Mouse (Mus musculus) splenic B cell, adult 2 months (primary cell): ENCODE data around the gene Them4.
"Not testable (repeated sequence)": the region's sequence is repeated elsewhere in the genome, so short reads cannot be mapped to it uniquely, and the experiment has no call there.

ENCODE experiments used
- DNase-seq: peaks from one replicate; pipeline ENCODE4 v3.0.0-alpha.2; 2011; ENCODE audit warnings: low read depth, low spot score
- H3K27me3 ChIP-seq: 2 replicates; pipeline ENCODE4 v1.6.1; 2012; ENCODE audit warnings: mild to moderate bottlenecking, low read length, moderate library complexity, mixed read lengths; ENCODE audit not compliant: control insufficient read depth, poor library complexity, insufficient read depth, severe bottlenecking
- H3K36me3 ChIP-seq: 2 replicates; pipeline ENCODE4 v1.6.1; 2012; ENCODE audit warnings: mild to moderate bottlenecking, low read length, moderate library complexity, mixed read lengths; ENCODE audit not compliant: control insufficient read depth, poor library complexity, insufficient read depth, severe bottlenecking

Gene Them4

DNA sequence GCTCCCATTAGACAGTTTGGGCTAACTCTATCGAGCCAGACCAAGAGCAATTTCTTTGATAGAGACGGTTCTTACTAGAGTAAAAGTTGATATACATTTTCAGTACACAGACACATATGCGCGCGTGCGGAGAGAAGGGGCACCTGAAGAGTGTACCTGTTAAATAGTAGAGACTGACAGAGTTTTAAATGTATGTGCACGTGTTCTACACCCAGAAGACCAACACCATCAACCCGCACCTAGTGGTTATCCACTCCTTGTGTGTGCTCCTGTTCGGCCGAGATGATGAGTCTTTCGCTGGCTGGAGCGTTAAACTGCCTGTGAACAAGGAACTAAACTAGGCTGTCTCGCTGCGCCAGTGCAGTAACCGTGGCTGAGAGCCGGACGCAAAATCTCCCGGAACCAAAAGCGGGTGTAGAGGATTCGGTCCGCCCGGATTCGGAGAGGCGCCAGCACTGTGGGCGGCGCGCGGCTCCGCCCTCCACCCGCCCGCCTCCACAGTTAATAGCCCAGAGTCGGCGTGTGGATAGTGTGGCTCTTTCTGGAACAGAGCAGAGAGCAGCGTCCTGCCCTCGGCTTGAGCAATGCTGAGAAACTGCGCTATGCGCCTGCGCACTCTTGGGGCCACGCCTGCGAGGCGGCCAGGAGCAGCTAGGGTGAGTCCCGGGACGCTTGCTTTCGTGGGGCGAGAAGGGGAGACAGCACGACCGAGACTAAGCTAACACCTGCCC, at the start of gene Them4:
TSS of gene Them4 (plus strand) at position 457 of the 731 bp plus-strand sequence.
- DNase-seq, result peak; percentile 90
- Histone ChIP-seq H3K27me3 (no peaks in the 10 kb centered on the region; the same call in 1 of the 2 replicates), H3K36me3 (no peaks in the 10 kb centered on the region)

DNA sequence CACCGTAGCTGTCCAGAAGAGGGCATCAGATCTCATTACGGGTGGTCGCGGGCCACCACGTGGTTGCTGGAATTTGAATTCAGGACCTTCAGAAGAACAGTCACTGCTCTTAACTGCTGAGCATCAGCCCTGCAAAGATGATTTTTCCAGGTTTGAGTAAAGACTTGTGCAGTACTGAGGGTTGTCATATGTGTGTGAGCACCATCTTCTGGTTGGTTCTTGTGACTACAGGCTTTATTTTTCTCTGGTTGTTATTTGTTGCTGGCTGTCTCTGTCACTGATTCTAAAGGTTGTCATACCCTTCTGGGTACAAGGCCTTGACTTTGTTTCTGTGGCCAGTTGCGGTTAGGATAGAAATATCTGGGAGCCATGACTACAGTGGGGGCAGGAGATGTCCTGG, 49.3 kb upstream of the Them4 start:
- Histone ChIP-seq H3K36me3 (no peaks in the 10 kb centered on the region), H3K27me3 (no peaks in the 10 kb centered on the region)
- no peak for DNase-seq

DNA sequence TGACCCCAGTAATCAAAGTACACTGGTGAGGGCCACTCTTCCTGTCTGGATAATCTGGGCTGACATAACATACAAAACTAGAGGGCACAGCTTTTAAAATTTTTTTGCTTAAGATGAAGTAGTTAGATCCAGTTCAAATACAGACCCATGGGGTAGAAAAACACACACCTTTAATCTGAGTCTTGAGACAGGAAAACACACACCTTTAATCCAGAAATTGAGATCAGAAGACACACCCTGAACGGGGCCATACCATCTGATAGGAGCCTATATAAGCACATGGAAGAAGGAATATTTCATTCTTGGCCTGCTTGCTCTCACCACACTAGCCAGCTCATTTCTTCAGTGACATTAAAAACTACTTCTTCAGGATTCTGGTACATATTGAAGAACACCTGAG, 46.2 kb upstream of the Them4 start, which contains the start of gene Gm4778:
TSS of gene Gm4778 (plus strand) at position 301 of the 400 bp plus-strand sequence.
- not testable (repeated sequence) for H3K36me3 ChIP-seq, H3K27me3 ChIP-seq, DNase-seq

DNA sequence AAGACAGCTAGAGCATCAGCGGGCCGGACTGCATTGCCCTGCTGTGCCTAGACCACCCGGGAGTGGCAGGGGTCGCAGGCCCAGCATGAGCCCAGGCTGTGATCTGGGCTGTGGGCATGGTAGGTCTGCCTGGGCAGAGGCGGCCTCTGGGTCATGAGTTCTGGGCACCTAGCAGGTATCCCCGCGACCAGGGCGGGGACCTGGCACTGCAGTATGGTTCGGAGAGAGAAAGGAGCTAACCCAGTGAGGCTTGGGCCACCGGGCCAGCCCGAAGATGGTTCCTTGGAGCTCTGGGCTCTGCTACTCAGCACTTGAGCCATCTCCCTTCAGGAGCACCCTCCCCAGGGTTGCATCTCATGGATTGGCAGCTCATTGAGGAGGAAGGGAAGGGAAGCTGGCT, 33.9 kb upstream of the Them4 start:
- Histone ChIP-seq H3K27me3 (no peaks in the 10 kb centered on the region), H3K36me3 (no peaks in the 10 kb centered on the region)
- DNase-seq, result no peak

GRCm38 (mm10) chr3:94305457-94305856, 4.4 kb upstream of the Them4 start:
- Histone ChIP-seq H3K36me3 (no peaks in the 10 kb centered on the region), H3K27me3 (no peaks in the 10 kb centered on the region)
- DNase-seq, result no peak

GRCm38 (mm10) chr3:94306975-94307374, 2.9 kb upstream of the Them4 start:
- H3K36me3 ChIP-seq, result no peaks in the 10 kb centered on the region

GRCm38 (mm10) chr3:94310491-94310890, 602 bp downstream of the Them4 start:
- no peaks in the 10 kb centered on the region; the same call in 1 of the 2 replicates for H3K27me3 ChIP-seq
- H3K36me3 ChIP-seq, result no peaks in the 10 kb centered on the region
- no peak for DNase-seq

More at GRCm38 (mm10) chr3:94306975-94307374, 2.9 kb upstream of the Them4 start:
- DNase-seq, result no peak
- no peaks in the 10 kb centered on the region; the same call in 1 of the 2 replicates for H3K27me3 ChIP-seq

DNA sequence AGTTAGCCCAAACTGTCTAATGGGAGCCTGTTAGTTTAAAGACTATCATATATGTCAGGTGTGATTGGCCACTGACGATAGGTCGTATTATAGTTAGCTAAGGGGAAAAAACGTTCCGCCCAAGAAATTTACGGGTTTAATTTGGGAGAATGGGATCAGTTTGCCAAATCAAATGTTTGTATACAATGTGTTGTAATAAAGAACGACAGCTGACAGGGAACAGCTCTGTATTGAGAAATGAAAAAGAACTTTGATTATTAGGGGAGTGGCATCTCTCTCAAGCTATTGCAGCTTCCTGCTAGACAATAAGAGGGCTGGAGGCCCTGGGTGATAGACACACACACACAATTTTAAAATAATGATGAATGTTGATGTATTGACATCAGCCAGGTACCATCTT, 1.0 kb downstream of the Them4 start:
- no peak for DNase-seq
- Histone ChIP-seq H3K27me3 (no peaks in the 10 kb centered on the region; the same call in 1 of the 2 replicates), H3K36me3 (no peaks in the 10 kb centered on the region)

DNA sequence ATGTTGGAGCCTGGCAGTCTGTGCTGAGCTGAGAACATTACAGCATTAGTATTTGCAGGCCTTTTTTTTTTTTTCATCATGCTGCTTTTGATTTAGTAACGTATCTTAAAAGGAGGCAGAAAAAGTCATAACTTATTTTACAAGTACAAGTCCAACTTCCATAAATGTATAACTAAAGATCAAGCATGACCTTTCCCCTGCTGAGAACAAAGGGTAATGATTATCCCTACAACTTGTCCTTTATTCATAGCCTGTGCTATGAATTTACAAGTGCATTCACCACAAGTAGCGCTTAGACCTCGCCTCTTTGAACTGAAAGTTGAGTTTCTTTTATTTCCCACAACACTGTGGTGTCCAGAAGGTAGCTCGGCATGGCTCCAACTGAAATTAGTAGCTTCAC, 1.5 kb downstream of the Them4 start:
- Histone ChIP-seq H3K27me3 (no peaks in the 10 kb centered on the region; the same call in 1 of the 2 replicates), H3K36me3 (no peaks in the 10 kb centered on the region)
- DNase-seq, result no peak

DNA sequence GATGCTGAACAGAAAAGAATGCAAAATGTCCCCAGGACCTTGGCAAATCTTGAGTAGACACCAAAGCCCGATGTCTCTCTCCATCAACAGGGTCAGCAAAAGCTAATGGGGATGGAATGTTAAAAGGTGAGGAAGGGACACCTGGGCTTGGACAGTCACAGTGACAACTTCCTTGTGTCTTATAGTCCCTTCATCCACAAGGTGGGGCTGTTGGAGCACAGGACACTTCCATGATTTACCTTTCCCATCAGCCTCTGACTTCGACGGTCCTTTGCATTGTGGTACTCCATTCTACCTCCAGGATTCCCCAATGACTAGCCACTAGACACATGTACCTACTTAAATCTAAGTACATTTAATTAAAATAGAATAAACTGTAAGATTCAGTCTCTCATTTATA, 18.8 kb downstream of the Them4 start:
- Histone ChIP-seq H3K36me3 (no peaks in the 10 kb centered on the region), H3K27me3 (no peaks in the 10 kb centered on the region)
- no peak for DNase-seq

DNA sequence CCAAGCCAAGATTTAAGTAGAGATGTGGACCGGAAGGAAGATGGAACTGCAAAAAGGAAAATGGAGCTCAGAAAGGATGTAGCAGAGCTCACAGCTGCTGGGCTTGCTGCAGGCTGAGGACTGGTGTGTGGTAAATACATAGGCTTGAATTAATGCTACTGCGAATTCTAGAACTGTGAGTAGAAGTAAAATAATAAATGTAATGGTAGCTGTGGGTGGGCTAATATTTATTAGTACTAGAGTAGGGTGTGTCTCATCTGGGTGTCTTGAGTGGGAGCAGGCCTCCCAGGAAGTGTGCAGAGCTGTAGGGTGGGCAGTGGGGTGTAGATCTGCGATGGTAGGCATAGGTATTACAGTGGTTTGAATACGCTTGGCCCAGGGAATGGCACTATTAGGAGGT, 24.6 kb downstream of the Them4 start:
- Histone ChIP-seq H3K36me3 (no peaks in the 10 kb centered on the region), H3K27me3 (no peaks in the 10 kb centered on the region)
- no peak for DNase-seq

DNA sequence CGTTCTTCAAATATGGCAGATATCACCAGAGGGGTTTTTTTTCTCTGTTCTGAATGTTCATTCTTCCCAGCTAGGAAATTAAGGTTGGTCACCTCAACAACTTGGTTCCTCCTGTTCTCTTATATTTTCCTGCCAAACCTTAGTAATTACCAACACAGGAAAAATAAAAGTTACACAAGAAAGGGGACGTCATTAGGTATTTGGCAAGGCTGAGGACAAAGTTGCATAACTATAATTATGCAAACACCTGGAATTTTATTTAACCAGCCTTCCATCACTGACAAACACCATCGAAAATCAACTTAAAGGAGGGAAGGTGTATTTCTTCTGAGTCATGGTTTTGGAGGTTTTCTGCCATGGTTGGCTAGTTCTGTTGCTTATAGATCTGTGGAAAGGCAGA, 28.6 kb downstream of the Them4 start:
- no peaks in the 10 kb centered on the region for H3K36me3 ChIP-seq
- no peaks in the 10 kb centered on the region for H3K27me3 ChIP-seq
- no peak for DNase-seq

DNA sequence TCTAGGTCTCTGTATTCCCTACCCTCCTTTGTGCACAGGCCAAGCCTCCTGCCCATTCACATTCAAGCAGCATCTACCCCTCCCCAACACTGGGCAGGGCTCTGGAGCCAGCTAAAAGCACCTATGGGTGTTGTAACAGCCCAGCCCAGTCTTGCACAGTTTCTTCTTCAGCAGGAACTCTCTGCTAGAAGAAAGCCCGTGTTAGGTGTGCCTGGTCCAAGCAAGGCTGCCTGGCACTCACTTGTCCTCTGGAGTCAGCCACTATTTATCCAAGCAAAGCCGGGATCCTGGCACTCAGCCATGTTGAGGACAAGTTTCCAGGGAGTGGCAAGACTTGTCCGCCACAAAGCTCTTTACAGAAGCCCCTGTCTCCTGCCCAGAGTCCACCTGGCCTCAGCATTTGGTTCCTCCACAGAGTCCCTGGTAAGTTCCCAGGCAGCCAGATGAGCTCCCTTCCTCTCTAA, 32.1 kb downstream of the Them4 start, which contains the start of gene Them5:
TSS of gene Them5 (plus strand) at position 141 of the 464 bp plus-strand sequence.
- Histone ChIP-seq H3K27me3 (no peaks in the 10 kb centered on the region), H3K36me3 (no peaks in the 10 kb centered on the region)
- DNase-seq, result no peak

DNA sequence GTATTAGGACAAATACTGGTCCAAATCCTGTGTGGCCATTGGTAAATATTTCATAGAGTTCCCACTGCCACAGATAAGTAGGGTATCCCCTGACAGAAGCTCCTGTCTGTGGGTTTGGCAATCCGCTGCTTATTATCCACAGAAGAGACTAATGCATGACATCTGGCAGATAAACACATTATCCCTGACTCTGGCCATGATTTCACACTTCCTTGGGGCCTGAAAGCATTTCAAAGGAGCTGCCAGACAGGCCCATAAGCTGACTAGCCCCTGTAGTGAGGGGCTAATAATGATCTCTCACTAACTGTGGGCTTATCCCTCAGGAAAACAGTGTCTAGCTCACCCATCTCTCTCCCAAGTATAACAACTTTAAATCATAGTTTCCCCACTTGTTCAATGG, 32.7 kb downstream of the Them4 start:
- DNase-seq, result no peak
- Histone ChIP-seq H3K27me3 (no peaks in the 10 kb centered on the region), H3K36me3 (no peaks in the 10 kb centered on the region)

GRCm38 (mm10) chr3:94344182-94344581, 34.3 kb downstream of the Them4 start:
- DNase-seq, result no peak
- H3K27me3 ChIP-seq, result no peaks in the 10 kb centered on the region

More at GRCm38 (mm10) chr3:94344182-94344581, 34.3 kb downstream of the Them4 start:
- no peaks in the 10 kb centered on the region for H3K36me3 ChIP-seq
